Mouse (Mus musculus) hindbrain, embryonic 11.5 days (tissue): ENCODE results near the gene St8sia1. TPM values are rescaled to one million over a fixed set of nuclear protein-coding genes. Genes with fewer than 3 reads are reported as not detected.

ENCODE experiments used
- ATAC-seq: fragments of 200-750 bp; cut with Nextera tagmentation; 2 replicates; pipeline ENCODE4 v1.8.0; 2017; ENCODE audit warnings: mild to moderate bottlenecking, moderate TSS enrichment, moderate library complexity; ENCODE audit not compliant: low FRiP score
- DNase-seq: peaks from one replicate; pipeline ENCODE4 v3.0.0-alpha.2; 2015; ENCODE audit warnings: low spot score
- H3K27ac ChIP-seq: fragments of 300-500 bp; sonication (generic); 2 replicates; pipeline ENCODE4 v1.5.1; 2014; ENCODE audit warnings: mild to moderate bottlenecking, low read depth, low read length
- H3K27me3 ChIP-seq: fragments of 300-500 bp; sonication (generic); 2 replicates; pipeline ENCODE4 v1.6.1; 2014; ENCODE audit warnings: mild to moderate bottlenecking, low read length, moderate library complexity, mixed read lengths; ENCODE audit not compliant: control insufficient read depth, insufficient read depth
- H3K36me3 ChIP-seq: fragments of 300-500 bp; sonication (generic); 2 replicates; pipeline ENCODE4 v1.6.1; 2014; ENCODE audit warnings: mild to moderate bottlenecking, low read length, moderate library complexity, mixed read lengths; ENCODE audit not compliant: control insufficient read depth, insufficient read depth
- H3K4me1 ChIP-seq: fragments of 300-500 bp; sonication (generic); replicated peaks from 2 replicates; pipeline ENCODE4 v1.6.1; 2014; ENCODE audit warnings: low read length, mixed read lengths; ENCODE audit not compliant: control insufficient read depth, insufficient read depth
- H3K4me2 ChIP-seq: fragments of 300-500 bp; sonication (generic); replicated peaks from 2 replicates; pipeline ENCODE4 v1.6.1; 2014; ENCODE audit warnings: mild to moderate bottlenecking, low read depth, low read length
- H3K4me3 ChIP-seq: fragments of 300-500 bp; sonication (generic); 2 replicates; pipeline ENCODE4 v1.5.1; 2014; ENCODE audit warnings: low read depth, low read length
- H3K9ac ChIP-seq: fragments of 300-500 bp; sonication (generic); 2 replicates; pipeline ENCODE4 v1.6.1; 2014; ENCODE audit warnings: low read depth, low read length
- H3K9me3 ChIP-seq: fragments of 300-500 bp; sonication (generic); 2 replicates; pipeline ENCODE4 v1.6.1; 2016; ENCODE audit warnings: low read length; ENCODE audit not compliant: control insufficient read depth
- whole genome bisulfite sequencing: fragments of 180-500 bp; shearing (Covaris S2); extraction: QIAGEN DNeasy Blood & Tissue Kit; methylation state at CpG from one replicate; pipeline ENCODE4 v1.1.7; 2014; 5-methylcytosine and 5-hydroxymethylcytosine counted together
- polyA plus RNA-seq: library from polyadenylated mRNA; unstranded; fragments of >200 nt; fragmentation: Nextera tagmentation; extraction: Ambion mirVana; gene quantifications from 2 replicates; pipeline ENCODE4 v1.2.1, GENCODE M21; 2014

The St8sia1 gene
- polyA plus RNA-seq, 1 experiment from 2014 or later, result 5.1 TPM

- WGBS, result 68% methylated on average over 9 of the region's 9 CpGs
- H3K4me1 ChIP-seq, result no peaks in the 10 kb centered on the region
- no peak overlapping the region for H3K4me2 ChIP-seq
- DNase-seq (no peak), ATAC-seq (no peak)
- H3K27ac ChIP-seq, result no peak overlapping the region
- H3K27me3 ChIP-seq, result no peaks in the 10 kb centered on the region
- no peak overlapping the region for H3K4me3 ChIP-seq
- no peaks in the 10 kb centered on the region for H3K36me3 ChIP-seq
- no peak overlapping the region for H3K9ac ChIP-seq
- H3K9me3 ChIP-seq, result no peaks in the 10 kb centered on the region
Observed at GRCm38 (mm10) chr6:142798837-142799236, 165.4 kb downstream of the St8sia1 start.

GRCm38 (mm10) chr6:142797996-142798395 is 166.3 kb downstream of the St8sia1 start:
- H3K27ac ChIP-seq, result no peak overlapping the region
- ATAC-seq (no peak), DNase-seq (no peak)
- no peak overlapping the region for H3K9ac ChIP-seq
- no peaks in the 10 kb centered on the region for H3K9me3 ChIP-seq
- H3K4me1 ChIP-seq, result 0 out of 2 replicates have a peak, but pooled peaks cover 3% of the 10 kb centered on the region
- H3K27me3 ChIP-seq, result no peaks in the 10 kb centered on the region
- 72% methylated on average over 1 of the region's 1 CpGs for WGBS
- no peaks in the 10 kb centered on the region for H3K36me3 ChIP-seq
- no peak overlapping the region for H3K4me2 ChIP-seq
- no peak overlapping the region for H3K4me3 ChIP-seq

DNA sequence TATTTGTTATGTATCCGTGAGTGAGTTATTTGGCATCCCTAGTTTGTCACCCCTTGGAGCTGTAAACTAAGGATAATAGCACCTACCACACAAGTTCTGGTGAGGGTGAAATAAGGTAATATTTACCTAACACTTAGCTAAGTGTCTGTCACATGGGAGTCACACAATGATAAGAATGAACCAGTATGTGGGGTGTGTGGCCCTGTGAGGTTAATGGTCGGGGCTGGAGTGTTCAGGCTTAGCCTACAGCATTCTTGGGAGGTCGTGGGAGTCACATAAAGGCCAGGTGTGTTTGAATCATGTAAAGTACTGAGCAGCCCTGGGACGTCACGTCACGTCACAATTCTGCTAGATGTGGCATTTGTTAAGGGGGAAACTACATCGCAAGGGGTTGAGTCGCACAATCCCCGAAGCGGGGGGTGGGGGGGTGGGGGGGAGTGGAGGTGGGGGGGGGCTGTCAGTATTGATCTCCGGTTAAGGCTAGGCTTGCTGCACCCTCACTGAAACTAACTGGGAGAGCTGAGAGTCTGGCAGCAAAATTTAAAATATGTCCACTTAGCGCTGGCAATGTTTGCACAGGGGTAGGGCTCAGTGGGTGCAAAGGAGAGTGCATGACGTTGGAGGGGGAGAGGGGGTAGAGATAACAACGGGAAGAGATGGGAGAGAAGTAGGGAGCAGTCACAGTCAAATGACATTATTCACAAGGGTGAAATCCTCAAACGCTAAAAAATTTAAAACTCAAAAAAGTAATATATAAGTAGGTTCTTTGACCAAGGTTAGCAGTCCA is 168.4 kb downstream of the St8sia1 start:
- 82% methylated on average over 15 of the region's 15 CpGs for WGBS

GRCm38 (mm10) chr6:142795087-142795486 is 169.2 kb downstream of the St8sia1 start:
- 93% methylated on average over 9 of the region's 9 CpGs for WGBS
- ATAC-seq, result no peak
- H3K27ac ChIP-seq, result no peak overlapping the region

More for the DNA sequence above, 168.4 kb downstream of the St8sia1 start:
- H3K27me3 ChIP-seq, result no peaks in the 10 kb centered on the region
- 0 out of 2 replicates have a peak, but pooled peaks cover 3% of the 10 kb centered on the region for H3K4me1 ChIP-seq
- ATAC-seq (no peak), DNase-seq (no peak)
- H3K27ac ChIP-seq, result no peak overlapping the region
- no peaks in the 10 kb centered on the region for H3K9me3 ChIP-seq
- no peak overlapping the region for H3K4me3 ChIP-seq
- no peaks in the 10 kb centered on the region for H3K36me3 ChIP-seq
- H3K9ac ChIP-seq, result no peak overlapping the region
- H3K4me2 ChIP-seq, result no peak overlapping the region

DNA sequence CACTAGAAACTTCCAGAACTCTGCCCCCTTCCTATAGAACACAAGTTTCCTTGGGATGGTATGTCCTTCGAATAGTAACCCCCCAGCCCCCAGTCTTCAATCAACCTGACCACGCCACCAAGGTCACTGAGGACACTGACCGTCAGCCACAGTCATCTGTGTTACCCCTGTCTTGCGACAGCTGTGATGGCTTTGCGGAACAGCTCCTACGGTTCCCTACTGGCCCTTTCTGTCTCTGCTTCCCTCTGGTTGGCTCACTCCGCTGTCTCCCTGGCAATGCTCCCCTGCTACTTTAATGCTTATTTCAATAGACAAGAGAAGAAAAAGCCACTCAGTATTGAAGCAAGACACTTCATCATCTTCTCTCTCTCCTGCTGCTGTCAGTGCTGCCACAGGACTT is 170.8 kb downstream of the St8sia1 start:
- Histone ChIP-seq H3K9me3 (no peaks in the 10 kb centered on the region), H3K27ac (no peak overlapping the region), H3K9ac (no peak overlapping the region), H3K27me3 (no peaks in the 10 kb centered on the region), H3K4me1 (0 out of 2 replicates have a peak, but pooled peaks cover 3% of the 10 kb centered on the region), H3K4me2 (no peak overlapping the region), H3K36me3 (no peaks in the 10 kb centered on the region), H3K4me3 (no peak overlapping the region)
- DNase-seq (peak; percentile 23), ATAC-seq (peak; percentile 63; the same call in 1 of the 2 replicates)
- WGBS, result 26% methylated on average over 7 of the region's 7 CpGs

More at GRCm38 (mm10) chr6:142795087-142795486, 169.2 kb downstream of the St8sia1 start:
- no peak overlapping the region for H3K9ac ChIP-seq
- DNase-seq, result no peak
- no peaks in the 10 kb centered on the region for H3K27me3 ChIP-seq
- H3K4me3 ChIP-seq, result no peak overlapping the region
- no peaks in the 10 kb centered on the region for H3K36me3 ChIP-seq
- H3K9me3 ChIP-seq, result no peaks in the 10 kb centered on the region
- 0 out of 2 replicates have a peak, but pooled peaks cover 3% of the 10 kb centered on the region for H3K4me1 ChIP-seq
- H3K4me2 ChIP-seq, result no peak overlapping the region

GRCm38 (mm10) chr6:142792241-142792968 is 171.8 kb downstream of the St8sia1 start:
- H3K9ac ChIP-seq, result no peak overlapping the region
- ATAC-seq (peak; percentile 40; the same call in 1 of the 2 replicates), DNase-seq (peak; percentile 28)
- no peak overlapping the region for H3K4me3 ChIP-seq
- WGBS, result 52% methylated on average over 13 of the region's 13 CpGs
- H3K27me3 ChIP-seq, result no peaks in the 10 kb centered on the region
- no peaks in the 10 kb centered on the region for H3K9me3 ChIP-seq
- H3K4me2 ChIP-seq, result no peak overlapping the region
- H3K36me3 ChIP-seq, result no peaks in the 10 kb centered on the region
- H3K4me1 ChIP-seq, result 0 out of 2 replicates have a peak, but pooled peaks cover 3% of the 10 kb centered on the region
- H3K27ac ChIP-seq, result no peak overlapping the region

DNA sequence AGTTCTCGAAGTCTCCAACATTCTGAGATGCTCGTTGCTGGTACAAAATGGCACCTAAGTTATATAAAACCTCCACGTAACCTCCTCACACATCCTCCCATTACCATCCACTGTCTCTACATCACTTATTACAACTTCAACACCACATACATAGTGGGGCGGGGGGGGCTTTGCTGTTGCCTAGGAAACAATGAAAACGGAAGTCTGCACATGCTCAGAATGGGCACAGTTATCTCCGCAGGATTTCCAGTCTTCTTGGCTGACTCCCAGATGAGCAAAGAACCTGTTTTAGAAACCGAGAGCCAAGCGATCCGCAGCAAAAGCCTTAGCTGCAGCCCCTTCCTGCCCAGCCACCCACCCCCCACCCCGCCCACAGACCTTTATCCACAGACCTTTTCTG is 174.5 kb downstream of the St8sia1 start:
- no peak overlapping the region for H3K9ac ChIP-seq
- no peaks in the 10 kb centered on the region for H3K27me3 ChIP-seq
- H3K36me3 ChIP-seq, result no peaks in the 10 kb centered on the region
- 0 out of 2 replicates have a peak, but pooled peaks cover 3% of the 10 kb centered on the region for H3K4me1 ChIP-seq
- no peak for DNase-seq
- H3K27ac ChIP-seq, result no peak overlapping the region
- no peak overlapping the region for H3K4me3 ChIP-seq
- no peaks in the 10 kb centered on the region for H3K9me3 ChIP-seq
- WGBS, result 90% methylated on average over 10 of the region's 10 CpGs
- ATAC-seq, result no peak
- H3K4me2 ChIP-seq, result no peak overlapping the region

DNA sequence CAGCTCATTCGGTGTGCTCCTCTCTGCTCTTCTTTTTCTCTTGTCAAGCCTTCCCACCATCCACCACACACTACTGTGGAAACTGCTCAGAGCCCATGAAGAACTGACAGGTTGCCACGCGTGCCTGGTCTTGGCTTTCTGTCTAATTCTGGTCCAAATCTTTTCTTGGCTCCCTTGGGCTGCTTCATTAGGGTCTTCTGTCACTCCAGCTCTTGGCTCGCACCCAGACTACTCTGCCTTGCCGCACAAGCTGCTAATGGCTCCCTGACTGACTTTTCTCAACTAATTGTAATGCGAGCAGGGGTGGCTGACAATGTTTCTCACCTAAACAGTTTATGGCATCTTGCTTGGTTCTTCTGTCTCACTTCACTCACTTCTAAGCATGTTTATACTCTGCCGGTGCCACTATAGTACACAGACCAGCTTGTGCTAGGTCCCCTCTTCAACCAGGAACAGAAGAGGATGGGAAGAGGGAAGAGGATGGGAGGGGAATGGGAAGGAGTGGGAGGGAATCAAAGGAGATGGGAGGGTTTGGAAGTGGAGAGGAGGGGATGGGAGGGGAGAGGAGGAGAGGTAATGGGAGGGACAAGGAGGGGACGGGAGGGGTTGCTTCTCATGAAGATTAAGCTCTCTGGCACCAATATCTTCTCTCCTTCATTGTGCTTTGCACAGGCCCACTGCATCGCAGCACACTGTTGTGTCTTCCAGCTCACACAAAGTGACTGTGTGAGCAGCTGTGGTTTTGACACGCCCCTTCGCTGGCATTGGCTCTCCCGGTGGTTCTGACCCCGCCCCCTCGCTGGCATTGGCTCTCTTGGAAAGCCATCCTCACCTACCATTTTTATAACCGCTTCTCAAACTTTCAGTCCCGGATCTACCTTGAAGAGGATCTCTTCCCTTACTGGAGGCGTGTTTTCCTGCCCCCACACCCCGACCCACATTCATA is 175.9 kb downstream of the St8sia1 start:
- 59% methylated on average over 18 of the region's 18 CpGs for WGBS

More for the DNA sequence above, 175.9 kb downstream of the St8sia1 start:
- Histone ChIP-seq H3K9ac (no peak overlapping the region), H3K27me3 (no peaks in the 10 kb centered on the region), H3K36me3 (no peaks in the 10 kb centered on the region), H3K9me3 (no peaks in the 10 kb centered on the region), H3K4me1 (0 out of 2 replicates have a peak, but pooled peaks cover 2% of the 10 kb centered on the region), H3K4me2 (no peak overlapping the region), H3K4me3 (no peak overlapping the region), H3K27ac (no peak overlapping the region)
- DNase-seq, result no peak
- ATAC-seq, result 0 out of 2 replicates have a peak, but pooled peaks have one; percentile 23
